Mouse (Mus musculus) kidney, adult 9 months (tissue): ENCODE data around the gene Gm17651.

Source experiments
- DNase-seq: peaks from one replicate; pipeline ENCODE4 v3.0.0; 2022

Gene Gm17651

DNA sequence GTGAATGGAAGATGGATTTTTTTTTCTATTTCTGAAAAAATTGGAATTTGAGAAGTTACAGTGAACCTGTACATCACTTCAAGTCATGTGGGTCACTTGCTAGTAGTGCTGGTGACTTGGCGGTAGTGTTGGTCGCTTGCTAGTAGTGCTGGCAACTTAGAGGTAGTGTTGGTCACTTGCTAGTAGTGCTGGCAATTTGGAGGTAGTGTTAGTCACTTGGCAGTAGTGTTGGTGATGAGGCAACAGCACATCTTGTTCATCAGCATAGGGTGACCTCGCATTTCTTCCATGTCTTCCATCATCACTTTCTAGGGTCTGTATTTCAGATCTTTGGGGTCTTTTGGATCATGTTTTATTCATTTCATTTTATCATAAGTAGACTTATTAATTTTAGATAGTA lies 1.6 kb upstream of the Gm17651 start:
- no peak for DNase-seq

DNA sequence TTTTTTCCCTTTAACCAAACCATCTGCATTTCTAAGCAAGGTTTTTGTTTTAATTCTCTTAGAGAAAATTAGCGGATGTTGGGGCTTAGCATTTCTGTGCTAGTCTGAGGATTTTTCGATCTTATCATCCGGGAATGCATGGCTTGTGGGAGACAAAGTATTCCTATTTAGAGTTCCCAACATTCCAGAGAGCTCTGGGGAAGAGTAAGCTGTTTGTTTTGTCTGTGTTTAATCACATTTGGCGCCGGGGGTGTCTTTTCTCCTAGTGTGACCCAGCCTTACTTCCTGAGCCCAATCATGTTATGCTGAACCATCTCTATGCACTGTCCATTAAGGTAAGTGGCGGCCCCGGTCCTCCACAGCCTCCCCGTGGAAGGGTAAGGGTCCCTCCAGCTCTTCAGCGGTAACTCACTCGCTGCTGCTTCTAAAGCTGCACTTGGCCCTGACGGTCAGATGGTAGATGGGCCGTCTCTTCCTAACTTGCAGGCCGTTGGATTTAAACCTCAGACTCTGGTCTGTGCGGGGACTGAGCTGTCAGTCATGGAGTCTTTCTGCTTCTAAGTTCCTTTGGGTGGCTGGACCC lies 7.3 kb downstream of the Gm17651 start:
- no peak for DNase-seq

DNA sequence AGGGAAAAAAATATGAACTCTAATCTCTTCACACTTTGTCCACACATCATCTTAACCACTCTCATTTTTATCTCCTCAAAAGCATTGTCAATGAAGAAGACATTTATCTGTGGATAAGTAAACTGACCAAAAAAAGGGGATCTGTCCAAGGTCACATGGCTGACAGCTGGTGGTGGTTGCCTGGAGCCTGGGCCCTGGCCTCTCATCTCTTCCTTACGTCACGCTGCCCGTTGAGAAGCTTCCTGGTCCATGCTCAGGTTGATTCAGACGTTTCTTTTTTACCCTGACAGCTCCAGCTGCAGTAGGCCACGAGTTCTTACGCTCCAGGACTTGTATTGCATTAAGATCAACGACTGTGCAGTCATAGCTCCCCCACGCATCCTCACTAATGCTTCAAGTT lies 8.3 kb downstream of the Gm17651 start:
- no peak for DNase-seq

DNA sequence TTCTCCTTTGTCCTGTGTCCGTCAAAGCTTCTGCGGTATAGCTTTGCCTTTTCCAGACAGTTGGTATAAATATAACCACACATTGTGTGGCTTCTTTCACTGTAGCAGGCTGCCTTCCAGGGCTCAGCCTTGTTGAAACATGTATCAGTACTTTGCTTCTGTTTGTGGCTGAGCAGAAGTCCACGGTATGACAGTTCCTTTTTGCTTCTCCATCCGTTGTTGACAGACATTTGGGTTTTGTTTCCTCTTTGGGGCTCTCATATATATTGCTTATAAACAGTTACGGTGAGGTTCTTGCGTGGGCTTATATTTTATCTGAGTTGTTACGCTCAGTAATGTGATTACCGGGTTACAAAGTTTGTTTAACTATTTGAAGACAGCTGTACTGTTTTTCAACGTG lies 9.0 kb downstream of the Gm17651 start:
- no peak for DNase-seq

DNA sequence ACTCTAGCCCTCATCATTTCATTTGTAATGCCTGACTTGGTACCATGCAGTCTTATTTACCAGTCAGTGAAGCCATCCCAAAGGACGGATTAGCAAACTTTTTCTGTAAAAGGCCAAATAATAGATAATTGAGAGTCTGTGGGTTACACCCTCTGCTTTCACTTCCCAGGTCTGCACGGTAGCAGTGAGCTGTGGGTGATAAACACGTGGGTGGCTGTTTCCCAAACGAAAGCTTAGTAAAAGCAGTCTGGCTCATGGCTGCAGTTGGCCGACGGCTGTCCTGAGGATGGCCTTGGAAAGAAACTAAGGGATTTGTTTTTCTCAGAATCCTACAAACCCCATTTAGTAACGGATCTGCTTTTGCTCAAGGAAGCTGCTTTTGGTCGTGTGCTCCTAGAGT lies 13.3 kb downstream of the Gm17651 start:
- no peak for DNase-seq

DNA sequence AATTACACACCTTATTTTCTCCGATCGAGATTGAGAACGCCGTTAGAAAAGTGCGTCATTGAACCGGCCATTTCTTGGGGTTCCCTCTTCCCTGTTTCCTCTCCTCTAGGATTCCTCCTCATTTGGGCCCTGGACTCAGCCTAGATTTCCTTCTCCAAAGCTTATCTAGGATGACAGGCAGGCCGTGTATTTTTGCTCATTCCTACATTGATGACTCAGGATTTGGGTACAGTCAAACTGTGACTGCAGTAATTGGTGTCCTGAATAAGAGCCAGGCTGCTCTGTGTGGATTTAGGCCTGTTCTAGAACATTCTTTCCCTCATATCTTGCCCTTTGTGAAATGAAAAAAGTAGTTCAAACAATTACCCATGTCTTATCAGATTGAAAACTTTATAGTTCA lies 14.7 kb downstream of the Gm17651 start:
- DNase-seq = no peak

DNA sequence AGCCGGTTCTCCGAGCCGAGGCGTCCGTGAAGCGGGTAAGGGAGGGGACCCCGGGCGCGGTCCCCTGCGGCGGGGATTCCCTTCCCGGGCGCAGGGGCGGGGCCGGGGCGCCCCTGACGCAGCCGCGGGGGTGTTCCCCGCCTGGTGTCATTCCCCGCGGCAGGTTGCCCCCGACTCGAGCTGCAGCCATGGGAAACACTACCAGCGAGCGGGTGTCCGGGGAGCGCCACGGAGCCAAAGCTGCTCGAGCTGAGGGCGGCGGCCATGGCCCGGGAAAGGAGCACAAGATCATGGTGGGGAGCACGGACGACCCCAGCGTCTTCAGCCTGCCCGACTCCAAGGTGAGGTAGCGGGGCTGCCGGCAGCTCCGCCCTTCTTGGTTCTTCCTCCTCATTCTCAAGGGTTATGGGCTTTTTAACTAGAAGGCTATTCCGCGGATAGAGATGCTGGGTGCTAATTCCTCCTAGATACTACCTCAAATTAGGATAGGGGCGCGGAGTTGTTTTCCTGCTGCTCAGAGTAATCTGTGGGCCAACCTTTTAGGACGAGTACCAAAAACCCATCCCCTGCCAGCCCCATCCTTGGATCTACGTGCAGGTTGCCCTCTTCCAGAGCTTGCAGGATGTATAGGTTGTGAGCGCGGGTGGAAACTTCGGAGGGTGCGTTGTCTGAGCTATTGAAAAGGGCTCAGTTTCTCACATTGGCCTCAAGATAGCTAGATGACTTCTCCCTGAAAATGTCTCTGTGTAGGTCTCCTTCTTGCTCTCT lies 15.9 kb downstream of the Gm17651 start:
- DNase-seq = no peak

DNA sequence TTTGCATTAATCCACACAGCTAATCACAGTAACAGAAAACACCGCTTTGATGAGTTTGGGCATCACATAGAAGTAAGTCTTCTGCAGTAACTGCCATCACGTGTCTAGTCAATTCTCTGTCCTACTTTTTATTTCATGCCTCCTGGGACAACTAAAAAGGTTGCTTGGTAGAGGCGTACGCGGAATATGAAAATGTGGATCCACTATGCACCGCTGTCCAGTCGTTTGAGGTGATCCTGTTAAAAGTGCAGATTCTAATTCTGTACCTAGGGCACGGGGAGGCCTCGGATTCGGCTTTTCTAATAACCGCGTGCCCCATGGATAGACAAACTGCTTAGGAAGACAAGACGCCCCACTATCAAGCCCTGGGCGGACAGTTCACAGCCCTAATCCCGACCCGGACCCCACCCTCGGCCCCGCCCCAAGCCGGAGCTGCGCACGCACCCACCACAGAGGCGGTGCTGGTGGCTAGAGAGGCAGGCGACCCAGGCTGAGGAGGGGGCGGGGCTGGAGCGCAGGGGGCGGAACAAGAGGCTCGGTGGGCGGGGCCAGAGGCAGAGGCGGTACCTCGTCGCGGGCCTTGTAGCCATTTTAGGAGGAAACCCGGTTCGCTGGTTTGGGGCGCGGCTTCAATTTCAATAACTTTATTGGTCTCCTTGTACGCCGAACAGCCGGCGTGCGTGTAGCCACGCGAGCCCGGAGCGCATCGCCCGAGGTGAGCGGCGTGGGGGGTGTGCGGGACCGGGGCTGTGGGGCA lies 16.7 kb downstream of the Gm17651 start, which contains the start of gene Prkab2:
Prkab2 (plus strand) TSS at position 539 of the 757 bp plus-strand sequence.
- peak; percentile 100 for DNase-seq

DNA sequence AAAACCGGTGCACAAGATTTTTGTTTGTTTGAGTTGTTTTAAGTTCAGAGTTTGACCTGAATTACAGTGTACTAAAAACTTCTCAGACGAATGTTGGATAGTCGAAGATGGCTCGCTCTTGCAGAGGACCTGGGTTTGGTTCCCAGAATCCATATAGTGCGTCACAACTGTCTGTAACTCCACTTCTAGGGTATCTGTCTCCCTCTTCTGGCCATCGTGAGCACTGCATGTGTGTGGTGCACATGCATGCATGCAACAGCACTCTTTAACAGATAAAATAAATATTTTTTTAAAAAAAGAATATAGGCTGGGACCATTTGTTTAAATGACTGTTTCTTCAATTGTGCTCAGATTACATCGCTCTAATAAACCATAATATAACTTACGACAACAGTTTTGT lies 19.6 kb downstream of the Gm17651 start:
- DNase-seq = peak; percentile 48

DNA sequence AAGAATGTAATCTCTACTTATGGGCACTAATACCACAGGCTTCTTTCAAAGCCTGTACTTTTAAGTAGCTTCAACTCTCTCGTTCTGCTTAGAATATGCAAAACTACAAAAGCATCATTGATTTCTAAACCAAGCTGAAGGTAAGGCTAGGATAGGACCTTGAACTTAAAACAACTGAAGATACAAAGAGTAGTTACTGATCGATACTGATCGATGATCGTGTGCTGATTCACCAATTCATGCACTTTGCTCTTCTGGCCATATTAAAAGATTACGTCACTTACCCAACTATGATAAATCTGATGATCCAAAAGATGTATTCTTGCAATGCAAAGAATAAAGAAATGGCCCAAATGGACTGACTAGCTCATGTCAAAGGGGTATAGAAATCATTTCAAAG lies 20.7 kb downstream of the Gm17651 start:
- DNase-seq = no peak

DNA sequence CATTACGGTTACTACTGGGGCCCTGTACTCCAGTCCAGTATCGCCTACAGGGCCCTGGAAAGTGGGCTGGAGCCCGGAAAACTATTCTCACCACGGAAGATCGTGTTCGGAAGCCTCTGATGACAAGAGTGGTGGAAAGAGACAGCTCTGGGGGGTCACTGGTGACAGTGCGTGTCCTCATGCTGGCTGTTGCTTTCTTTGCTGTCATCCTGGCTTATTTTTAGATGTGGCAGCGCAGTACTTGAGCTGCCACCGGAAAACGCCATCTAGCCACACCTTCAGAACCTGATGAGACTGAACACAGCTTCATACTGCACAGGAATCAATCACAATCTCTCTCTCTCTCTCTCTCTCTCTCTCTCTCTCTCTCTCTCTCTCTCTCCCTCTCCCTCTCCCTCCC lies 22.9 kb downstream of the Gm17651 start:
- DNase-seq = no peak

DNA sequence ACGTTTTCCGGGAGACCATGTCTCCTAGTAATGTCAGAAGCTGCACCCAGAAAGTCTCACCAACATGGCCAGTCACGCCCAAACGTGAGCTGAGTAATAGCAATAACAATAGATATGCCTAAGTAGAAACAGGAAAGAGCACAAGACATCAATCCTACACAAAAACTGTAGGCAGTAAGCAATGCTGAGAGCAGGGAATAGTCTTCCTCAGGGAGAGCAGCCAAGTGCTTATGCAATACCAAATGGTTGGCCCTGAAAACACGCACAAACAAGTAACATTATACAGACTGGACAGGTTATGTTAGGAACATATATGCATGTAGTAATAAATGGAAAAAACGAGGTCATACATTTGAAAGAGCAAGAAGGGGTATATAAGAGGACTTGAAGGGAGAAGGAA lies 25.0 kb downstream of the Gm17651 start:
- no peak for DNase-seq

DNA sequence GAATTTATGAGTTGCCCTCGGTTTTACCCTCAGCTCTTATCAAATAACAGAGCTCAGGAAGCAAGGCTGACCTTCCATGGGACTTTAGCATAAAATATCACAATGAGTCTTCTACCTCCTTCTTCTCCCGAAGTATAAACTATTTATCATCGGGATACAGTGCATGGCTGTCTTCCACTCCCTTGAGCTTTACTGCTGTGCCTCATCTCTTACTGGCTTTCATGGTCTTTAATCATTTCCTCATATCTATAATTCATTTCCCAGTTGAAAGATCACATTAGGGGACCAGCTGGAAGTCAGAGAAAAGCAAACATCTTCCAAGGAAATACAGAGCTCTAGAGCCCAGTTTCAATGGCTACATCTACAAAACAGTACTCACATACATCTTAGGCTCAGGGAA lies 25.5 kb downstream of the Gm17651 start:
- DNase-seq = no peak

DNA sequence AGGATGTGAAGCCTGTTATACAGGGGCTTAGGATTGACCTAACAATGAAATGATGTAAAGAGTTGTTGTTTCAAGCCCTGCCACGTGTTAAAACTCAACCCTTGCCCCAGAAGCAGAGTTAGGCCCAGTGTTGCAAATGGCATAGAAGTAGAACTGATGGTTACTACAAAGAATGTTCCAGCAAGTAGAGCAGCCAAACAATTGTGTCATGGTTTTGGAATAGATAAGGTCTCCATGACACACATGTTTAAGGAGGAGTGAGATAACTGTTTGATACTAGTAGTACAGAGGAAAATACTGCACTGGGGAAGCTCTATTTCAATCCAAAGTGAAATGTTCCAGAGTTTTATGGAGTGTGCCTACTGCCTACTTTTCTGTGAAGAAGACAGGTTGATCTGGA lies 26.0 kb downstream of the Gm17651 start:
- DNase-seq = no peak

DNA sequence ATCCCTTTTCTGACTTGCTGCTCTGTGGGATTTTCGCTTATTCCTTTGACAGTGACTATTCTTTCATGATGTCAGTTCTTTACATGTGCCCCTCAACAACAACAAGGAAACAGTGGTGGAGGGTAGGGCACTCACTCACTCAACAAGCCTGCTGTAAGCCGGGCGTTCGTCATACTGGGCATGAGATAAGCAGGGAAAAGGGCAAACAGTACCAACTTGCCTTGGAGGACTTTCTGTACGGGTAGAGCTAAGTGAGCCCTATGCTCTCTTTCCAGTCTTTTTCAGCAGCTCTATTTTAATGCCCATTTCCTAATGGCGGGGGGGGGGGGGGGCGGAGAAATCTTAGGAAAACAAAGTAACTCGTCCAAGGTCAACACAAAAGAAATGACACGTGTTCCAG lies 32.5 kb downstream of the Gm17651 start:
- no peak for DNase-seq

DNA sequence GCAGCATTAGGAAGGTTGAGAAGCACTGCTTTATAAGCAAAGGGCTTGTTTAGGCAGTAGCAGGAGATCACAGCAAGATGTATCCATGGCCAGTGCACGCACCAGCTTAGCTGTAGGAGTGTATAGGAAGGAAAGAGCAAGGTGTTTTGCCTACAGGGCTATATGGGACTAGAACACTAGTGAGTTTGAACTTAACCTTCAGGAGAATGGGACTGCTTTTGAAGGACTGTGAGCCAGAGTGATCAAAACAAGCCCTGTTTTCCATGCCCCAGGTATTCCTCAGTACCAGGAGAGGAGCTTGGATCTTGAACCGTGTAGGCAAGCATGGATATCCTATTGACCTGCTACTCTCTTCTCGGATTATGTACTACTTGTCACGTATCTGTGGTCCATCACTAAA lies 33.1 kb downstream of the Gm17651 start:
- no peak for DNase-seq

DNA sequence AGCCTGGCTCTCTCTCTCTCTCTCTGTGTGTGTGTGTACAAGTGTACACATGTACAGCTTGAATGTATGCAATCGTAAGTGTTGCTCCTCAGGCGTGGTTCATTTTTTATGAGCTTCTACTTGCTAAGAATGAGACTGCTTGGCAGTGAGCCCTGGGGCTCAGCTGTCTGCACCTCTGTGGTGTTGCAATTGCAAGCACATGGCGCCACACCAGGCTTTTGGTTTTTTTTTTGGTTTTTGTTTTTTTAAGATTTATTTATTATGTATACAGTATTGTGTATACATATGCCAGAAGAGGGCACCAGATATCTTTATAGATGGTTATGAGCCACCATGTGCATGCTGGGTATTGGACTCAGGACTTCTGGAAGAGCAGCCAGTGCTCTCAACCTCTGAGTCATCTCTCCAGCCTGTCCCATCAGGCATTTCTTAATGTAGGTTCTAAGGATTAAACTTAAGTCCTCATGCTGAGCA lies 40.2 kb downstream of the Gm17651 start:
- DNase-seq = no peak

DNA sequence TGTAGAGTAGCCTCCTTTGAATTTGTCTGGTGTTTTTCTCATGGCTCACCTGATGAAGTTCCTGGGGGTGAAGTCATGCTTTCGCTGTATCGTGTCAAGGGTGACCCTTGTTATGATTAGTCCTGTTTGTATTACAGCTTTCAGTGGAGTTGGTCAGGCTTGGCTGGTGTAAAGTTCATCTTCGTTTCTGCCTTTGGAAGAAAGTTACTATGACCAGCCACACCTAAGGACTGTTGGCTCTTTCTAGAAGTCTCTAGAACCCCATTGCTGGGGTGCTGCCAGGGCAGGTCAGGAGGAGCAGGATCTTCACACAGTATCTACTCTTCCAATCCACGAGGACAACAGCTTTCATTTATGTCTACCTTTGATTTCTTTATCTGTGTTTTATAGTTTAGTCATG lies 41.0 kb downstream of the Gm17651 start:
- DNase-seq = peak; percentile 46

DNA sequence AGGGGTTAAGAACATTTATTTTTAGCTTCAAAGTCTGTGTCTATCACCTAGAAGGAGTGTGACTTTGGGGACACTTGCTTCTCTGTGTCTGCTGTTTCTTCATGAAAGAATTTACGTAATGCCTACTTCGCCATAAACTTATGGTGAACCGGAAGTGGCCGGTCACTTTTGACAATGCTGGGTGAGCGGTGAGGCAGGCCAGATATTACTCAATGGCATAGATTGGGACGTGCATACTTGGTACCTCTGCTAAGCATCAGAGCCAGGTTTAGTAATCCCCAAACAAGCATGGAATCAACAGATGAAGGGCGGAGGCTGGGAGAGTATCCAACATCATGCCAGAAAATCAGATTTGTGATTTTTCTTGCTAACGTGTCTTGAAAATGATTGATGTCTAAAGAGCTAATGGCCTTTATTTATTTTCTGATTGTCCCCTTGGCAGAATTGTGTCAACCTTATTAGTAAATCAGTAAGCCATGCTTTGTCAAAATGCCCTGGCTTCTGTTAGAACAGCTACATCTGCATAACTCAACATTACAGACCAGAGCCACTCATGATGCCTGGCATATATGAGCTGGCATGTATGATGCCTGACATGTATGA lies 43.1 kb downstream of the Gm17651 start:
- DNase-seq = no peak

DNA sequence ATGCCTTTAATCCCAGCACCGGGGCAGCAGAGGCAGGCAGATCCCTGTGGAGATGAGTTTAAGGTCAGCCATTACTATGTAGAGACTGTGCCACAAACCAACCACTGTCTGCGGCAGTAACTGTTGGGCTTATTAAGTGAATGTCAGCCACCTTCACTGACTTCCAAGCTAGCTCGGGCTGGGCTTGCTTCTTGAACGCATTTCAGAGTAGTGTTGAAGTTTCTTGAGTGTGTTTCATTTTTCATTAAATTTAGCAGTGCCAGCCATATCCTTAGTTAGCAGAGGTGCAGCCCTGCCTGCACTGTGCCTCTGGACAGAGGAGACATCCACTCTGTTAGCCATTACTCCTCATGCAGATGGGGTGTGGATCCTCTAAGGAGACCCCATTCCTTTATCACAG lies 43.7 kb downstream of the Gm17651 start:
- no peak for DNase-seq

DNA sequence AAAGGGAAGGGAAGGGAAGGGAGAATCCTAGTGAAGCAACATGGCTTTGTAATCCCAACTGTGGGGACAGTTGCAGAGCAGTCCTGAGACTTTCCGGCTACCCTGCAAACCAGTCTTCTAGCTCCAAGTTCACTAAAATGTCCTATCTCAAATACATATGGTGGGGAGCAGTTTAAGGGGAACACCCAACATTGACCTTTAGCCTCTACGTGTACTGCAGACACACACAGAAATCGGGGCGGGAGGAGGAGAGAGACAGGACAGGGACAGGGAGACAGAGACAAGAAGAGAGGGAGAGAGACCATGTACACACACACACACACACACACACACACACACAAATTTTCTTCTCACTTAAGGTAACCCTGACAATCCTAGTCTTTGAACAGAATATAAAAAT lies 44.6 kb downstream of the Gm17651 start:
- no peak for DNase-seq

DNA sequence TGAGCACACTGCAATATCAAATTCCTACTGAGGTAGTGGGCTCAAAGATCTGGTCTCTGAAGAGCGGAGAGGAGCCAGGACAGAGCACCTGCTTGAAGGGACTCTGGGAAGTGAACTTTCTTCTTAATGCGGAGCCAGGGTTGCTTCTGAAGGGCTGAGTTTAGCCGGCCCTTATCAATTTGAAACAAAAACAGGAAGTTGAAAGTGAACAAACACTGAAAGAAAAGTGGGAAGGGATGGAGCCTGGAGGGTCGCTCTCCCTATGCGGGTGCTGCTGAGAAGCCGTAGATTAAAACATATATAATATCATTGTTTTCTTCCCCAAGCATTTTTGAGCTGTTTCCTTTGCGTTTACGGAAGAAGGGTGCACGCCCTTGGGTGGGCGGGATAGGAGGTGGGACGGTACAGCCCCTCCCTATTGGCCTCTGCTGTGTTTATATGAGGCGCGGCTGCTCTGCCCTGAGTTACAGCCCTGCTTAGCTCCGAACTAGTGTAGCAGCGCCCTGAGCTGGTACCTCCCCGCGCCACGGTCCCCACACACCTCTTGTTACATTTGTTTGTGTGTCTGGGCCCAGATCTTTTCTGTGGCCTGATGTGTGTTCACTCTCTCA lies 46.0 kb downstream of the Gm17651 start, which contains the start of gene Fmo5:
Fmo5 (plus strand) TSS at position 414 of the 611 bp plus-strand sequence.
- DNase-seq = peak; percentile 85

DNA sequence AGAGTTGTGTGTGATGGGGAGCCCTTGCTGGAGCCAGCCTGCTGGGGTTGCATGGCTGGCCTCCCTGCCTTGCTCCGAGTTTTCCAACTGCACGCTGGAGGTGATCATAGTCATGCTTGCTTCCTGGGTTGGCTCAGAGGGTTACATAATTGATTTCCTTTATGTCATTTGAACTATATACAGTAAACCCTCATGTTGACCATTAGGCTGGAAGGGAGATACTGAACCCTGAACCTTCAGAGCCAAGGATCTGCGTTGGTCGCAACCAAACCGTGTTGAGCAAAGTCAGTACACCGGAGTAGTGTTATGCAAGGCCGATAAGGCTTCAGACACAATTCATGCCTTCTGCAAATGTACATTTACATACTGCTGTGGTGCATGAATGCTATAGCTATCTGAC lies 46.6 kb downstream of the Gm17651 start:
- no peak for DNase-seq
